Mouse (Mus musculus): ENCODE measurements around the gene Map7.

DNA sequence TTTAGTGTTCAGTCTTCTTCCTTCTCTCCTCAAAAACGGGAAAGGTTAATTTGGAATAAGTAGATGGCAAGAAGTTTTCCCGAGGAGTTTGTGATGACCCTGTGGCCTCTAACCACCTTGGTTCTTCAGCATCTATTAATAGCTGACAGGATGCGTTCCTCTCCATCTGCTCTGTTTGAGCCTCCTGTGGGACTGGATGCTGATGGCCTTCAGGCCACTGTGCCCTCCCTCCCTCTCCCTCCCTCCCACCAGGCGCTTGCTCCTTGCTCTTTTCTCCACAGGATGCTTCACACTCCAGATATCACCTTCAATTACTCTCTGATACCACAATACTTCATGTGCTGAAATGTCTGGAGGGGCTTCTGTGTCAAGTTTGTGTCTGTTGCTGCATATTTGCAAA, 10.5 kb downstream of the Map7 start:
- no peak for TF ChIP-seq CTCF (IDR thresholded peaks at IDR 0.05; ENCODE audit: borderline replicate concordance, insufficient read depth, low read length)
- TF ChIP-seq POLR2A (IDR thresholded peaks at IDR 0.05; ENCODE audit: low read depth, low read length), result no peak
